Mouse (Mus musculus): ENCODE measurements around the gene Rilpl1. TPM values are rescaled to one million over a fixed set of nuclear protein-coding genes. Genes with fewer than 3 reads are reported as not detected.
"Not testable (repeated sequence)": the region's sequence is repeated elsewhere in the genome, so short reads cannot be mapped to it uniquely, and the experiment has no call there.

Rilpl1 gene
- total RNA-seq (2015; ENCODE audit: low replicate concordance) (not detected in 2 replicates), total RNA-seq (2017; ENCODE audit: low replicate concordance) (1.1 and 1.6 TPM in 2 replicates)

DNA sequence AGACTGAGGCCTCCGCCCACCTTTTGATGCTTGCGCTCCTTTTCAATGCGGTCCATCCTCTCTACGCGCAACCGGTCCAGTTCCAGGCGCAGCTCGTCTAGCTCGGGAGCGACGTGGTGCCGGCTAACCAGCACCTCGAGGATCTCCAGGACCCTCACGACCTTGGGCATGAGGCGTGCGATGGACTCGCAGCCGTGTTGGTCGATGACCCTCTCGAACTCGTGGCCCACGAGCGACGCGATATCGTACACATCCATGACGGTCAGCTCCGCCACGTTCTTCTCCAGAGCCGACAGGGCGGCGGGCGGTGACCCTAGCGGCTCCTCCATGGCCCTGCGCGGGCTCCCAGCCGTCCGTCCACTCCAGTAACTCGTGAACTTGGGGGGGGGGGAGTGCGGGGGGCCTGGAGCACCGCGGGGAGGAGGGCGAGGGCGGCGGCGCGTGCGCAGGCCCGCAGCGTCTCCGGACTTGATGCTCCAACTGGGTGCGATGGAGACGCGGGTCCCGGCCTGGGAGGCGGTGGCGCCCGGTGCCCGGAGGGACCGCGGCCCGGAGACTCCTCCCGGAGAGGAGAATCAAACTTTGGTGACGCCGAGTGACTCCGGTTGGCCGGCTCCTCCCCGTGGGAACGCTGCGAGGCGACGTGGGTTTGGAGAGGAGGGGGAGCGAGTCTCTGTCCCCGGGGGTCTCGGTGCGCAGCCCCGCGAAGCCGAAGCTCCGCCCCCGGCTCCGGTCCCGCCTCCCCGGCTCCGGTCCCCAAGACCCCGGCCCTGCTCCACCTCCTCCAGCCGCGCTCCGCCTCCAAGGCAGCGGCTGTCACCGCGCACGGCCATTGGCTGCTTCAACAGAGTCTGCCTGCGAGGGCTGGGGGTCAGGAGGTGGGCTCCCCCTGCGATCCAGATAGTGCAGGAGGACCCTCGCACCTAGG, at the start of gene Rilpl1:
Rilpl1 (minus strand) TSS at position 737 of the 928 bp plus-strand sequence.
- no peak for ATAC-seq (replicated peaks; ENCODE audit: low FRiP score, poor library complexity, severe bottlenecking)

DNA sequence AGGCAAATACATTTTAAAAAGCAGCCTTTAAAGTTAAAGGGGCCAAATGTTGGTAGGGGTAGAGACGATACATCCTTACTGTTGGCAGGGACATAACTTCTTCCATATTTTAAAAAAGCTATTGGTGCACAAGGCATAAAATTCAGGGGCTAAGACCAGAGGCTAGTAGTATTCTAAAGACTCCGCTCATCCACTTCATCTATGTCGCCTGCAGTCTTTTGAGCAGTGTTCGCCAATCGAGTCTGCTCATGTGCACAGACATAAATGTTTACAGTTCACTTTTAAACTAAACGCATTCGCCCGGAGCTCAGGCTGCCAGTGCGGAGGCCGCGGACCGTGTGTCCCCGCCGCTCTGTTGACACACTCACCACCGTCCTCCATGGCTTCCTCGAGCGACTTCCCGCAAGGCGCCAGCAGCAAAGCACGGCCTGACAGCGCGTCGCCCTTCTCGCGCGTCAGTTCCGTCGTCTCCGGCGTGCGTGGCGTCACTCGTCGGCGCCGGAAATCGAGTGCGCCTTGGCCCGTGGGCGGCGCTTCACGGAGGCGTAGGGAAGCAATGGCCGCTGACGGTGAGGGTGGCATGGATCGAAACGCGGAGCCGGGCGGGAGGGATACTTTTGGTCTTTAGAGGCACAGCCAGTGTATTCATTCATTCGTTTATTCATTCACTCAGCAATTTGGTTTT, 47.6 kb upstream of the Rilpl1 start, which contains the start of the genes Eif2b1 and Gtf2h3:
Eif2b1 (minus strand) TSS at position 499 of the 685 bp plus-strand sequence.
Gtf2h3 (plus strand) TSS at position 508 of the 685 bp plus-strand sequence.
- peak; percentile 98 for ATAC-seq (replicated peaks; ENCODE audit: low FRiP score, poor library complexity, severe bottlenecking)

DNA sequence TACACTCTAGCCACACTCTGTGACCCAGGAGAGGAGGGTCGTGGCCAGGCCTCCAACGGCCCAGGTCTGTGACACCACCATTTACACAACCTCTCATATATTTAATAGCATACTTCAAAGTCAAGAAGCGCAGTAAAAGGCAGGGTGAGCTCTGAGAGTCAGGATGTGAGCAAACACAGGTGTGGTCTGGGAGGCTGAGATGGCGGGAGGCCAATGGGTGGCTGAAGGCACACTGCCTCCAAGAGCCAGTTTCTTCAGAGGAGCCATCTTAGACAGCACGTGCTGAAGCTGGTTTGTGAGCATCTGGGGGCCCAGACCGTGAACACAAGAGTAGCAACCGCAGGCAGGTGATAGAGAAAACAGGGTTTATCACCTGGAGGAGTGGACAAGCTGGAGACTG, 44.3 kb upstream of the Rilpl1 start:
- ATAC-seq (replicated peaks; ENCODE audit: low FRiP score, poor library complexity, severe bottlenecking): no peak

DNA sequence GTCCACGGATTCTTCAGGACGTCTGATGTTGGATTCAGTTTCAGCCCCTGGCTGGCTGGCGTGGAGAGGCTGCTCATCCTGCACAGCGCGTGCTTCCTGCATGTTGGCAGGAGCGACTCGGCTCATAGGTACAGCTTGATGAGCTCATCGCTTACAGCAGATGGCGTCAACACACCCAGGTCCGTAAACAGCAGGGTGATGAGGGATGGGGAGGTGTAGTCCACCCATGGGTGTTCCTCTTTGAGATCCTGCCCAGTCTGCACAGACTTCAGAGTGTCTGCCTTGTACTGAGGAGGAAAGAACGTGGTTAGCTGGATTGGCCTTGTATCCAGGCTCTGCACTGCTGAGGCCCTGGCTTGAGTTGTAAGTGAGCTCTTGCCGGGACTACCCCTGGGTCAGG, 39.9 kb upstream of the Rilpl1 start:
- no peak for ATAC-seq (replicated peaks; ENCODE audit: low FRiP score, poor library complexity, severe bottlenecking)

DNA sequence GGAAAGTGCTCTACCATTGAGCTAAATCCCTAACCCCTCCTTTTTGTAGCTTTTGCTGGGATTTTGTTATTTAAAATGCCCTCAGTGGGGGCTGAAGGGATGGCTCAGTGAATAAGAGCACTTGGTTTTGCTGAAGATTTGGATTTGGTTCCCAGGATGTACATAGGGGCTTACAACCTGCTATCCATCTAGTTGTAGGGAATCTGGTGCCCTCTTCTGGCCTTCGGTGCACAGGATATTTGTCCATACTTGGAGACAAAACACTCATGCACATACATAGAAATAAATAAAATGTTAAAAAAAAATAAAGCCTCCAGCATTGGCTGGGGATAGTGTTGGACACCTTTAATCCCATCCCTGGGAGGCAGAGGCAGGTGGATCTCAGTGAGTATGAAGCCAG, 24.0 kb upstream of the Rilpl1 start:
- no peak for ATAC-seq (replicated peaks; ENCODE audit: low FRiP score, poor library complexity, severe bottlenecking)

DNA sequence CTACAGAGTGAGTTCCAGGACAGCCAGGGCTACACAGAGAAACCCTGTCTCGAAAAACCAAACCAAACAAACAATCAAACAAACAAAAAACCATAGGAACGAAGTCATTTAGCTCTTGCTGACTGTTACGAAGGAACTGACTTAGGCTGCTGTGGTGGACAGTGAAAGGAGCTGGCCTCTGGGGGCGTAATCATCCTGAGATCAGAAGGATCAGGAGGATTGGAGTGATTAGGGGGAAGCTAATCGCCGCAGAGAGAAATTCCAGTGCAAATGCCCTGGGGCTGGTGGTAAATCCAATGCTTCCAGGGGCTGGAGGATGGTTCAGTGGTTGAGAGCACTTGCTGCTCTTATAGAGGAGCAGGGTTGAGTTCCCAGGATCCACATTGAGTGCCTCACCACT, 22.4 kb upstream of the Rilpl1 start:
- no peak for ATAC-seq (replicated peaks; ENCODE audit: low FRiP score, poor library complexity, severe bottlenecking)

DNA sequence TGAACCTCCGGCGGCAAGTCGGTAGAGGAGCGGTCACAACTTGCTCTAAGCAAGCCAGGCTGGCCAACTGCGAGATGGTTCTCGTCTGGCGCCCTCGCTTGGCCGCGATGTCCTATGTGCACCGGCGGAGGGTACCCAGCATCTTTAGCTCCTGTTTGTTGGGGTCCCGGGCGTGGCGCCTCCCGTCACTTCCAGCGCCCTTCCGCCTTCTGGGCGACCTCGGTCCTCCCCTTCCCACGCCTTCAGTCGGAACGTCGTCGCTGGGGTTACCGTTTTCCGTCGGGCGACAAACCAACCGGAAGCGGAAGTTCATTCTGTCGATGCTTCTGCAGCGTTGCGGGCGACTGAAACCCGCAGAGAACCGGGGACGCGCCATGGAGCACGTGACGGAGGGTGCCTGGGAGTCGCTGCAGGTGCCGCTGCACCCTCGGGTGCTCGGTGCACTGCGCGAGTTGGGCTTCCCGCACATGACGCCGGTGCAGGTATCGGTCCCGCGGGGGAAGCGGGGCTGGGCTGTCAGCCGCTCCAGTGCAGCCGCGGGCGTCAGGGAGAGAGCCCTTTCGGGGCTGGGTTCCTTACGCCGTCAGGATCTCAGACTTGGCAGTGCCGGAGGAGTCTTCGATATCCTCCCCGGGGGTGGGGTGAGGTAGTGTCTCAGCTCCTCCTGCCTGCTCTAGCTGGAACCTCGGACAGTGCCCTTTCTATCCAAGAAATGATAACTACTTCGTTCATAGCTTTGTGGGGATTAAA, 21.5 kb upstream of the Rilpl1 start, which contains the start of gene Ddx55:
Ddx55 (plus strand) TSS at position 307 of the 750 bp plus-strand sequence.
- peak; percentile 94 for ATAC-seq (replicated peaks; ENCODE audit: low FRiP score, poor library complexity, severe bottlenecking)

DNA sequence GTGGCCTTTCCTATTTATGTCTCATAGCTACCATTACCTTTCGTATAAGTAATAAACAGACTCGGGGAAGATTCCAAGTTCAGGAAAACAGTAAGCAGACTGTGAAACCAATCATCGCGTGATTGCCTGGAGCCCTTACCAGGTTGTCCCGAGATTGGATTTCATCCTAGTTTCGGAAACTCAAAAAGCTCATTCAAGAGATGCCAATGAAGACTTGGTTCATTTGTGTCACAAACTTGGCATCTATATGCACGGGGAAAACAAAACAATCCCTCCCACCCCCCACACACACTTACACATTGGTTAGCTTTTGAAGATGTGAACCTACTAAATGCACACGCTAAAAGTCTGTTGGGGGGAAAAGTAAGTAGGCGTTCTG, 20.9 kb upstream of the Rilpl1 start:
- no peak for ATAC-seq (replicated peaks; ENCODE audit: low FRiP score, poor library complexity, severe bottlenecking)

DNA sequence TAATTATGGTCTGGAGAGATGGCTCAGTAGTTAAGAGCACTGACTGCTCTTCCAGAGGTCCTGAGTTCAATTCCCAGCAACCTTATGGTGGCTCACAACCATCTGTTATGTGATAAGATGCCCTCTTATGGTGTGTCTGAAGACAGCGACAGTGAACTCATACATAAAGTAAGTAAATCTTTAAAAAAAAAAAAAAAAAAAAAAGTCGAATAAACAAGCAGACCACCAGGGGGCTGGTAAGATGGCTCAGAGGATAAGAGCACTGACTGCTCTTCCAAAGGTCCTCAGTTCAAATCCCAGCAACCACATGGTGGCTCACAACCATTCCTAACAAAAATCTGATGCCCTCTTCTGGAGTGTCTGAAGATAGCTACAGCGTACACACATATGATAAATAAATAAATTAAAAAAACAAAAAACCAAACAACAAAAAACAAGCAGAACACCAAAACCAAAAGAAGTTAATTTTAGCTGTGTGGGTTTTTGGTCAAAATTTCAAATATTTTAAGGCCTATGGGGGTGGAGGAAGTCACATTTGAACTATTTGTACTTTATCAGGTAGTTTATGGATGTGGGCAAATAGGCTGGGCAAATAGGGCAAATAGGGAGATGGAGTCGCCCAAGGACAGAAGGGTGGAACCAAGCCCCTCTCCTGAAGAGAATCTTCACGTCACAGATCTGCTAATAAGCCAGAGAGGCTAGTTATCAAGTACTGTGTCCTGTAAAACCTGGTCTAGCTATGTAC, 20.3 kb upstream of the Rilpl1 start:
- not testable (repeated sequence) for ATAC-seq (replicated peaks; ENCODE audit: low FRiP score, poor library complexity, severe bottlenecking)

DNA sequence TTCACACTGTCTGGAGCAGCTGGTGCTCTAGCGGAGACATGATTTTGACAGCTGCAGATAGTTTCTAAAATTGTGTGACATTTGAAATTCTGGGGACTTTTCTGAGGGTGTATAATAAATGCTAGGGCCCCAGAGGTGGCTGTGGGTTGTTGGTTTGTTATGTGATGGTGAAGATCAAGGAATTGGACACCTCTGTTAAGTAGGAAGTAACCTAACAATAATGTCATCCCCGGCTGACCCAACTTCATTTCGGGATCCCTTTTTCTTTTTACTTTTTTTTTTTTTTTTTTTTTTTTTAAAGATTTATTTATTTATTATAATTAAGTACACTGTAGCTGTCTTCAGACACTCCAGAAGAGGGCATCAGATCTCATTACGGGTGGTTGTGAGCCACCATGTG, 19.5 kb upstream of the Rilpl1 start:
- not testable (repeated sequence) for ATAC-seq (replicated peaks; ENCODE audit: low FRiP score, poor library complexity, severe bottlenecking)

DNA sequence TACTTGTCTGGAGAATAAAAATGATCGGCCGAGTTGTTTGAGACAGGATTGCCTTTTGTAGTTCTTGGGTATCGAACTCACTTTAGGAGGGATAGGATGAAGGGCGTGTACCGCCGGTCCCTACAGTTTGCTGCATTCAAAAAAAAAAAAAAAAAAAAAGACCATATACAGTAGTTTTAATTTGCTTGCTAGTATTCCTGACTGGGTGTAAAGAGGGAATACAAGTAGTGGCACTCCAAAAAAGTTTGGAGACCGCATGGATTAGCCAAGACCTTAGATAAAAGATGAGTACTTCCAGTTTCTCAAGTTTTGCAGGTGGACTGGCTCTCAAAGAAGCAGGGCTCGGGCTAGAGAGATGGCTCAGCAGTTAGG, 10.4 kb upstream of the Rilpl1 start:
- ATAC-seq (replicated peaks; ENCODE audit: low FRiP score, poor library complexity, severe bottlenecking): no peak

DNA sequence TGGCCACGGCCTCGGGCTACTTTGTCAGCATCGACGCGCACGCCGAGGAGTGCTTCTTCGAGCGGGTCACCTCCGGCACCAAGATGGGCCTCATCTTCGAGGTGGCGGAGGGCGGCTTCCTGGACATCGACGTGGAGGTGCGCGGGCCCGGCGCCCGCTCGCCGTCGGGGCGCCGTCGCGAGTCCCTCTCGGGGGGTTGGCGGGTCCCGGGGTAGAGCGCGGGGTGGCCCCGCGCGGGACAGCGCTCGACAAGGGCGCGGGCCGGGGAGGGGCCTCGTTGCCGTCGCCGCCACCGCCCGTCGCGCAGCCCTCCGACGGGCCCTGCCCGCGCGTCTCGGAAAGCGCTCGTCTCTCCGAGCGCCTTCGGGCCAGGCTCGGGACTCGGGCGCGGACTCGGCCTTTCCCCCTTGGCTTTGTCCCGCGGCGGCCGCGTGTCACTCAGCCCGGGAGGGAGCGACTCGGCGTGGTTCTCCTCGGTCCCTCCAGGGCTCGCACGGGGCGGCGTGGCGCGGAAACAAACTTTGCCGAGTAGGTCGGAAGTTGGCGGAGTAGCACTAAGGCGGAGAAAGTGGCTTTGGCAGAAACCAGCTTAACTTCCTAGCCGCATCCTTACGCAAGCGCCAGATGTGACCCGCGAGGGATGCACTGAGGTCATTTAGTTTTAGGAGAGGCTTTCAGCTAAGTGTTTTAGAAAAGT, 9.9 kb upstream of the Rilpl1 start:
- ATAC-seq (replicated peaks; ENCODE audit: low FRiP score, poor library complexity, severe bottlenecking): peak; percentile 68

DNA sequence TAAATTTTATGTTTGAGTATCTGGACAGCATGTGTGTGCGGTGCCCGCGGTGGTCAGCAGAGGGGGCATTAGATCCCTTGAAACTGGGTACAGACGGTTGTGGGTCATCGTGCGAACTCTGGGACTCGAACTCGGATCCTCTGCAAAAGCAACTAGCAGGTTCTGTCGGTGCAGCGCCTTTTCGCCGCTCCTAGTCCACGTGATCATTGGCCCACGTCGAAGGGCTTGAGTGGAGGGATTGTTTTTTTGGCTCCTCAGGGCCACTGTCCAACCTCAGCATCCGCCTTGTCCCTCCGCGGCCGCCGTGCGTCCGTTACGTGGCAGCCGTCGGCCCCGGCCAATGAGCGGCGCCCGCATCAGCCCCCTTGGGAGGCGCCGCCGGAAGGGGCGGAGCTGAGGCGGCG, 9.2 kb upstream of the Rilpl1 start, which contains the start of gene Tmed2:
Tmed2 (plus strand) TSS at position 313 of the 404 bp plus-strand sequence.
- ATAC-seq (replicated peaks; ENCODE audit: low FRiP score, poor library complexity, severe bottlenecking): peak; percentile 97

DNA sequence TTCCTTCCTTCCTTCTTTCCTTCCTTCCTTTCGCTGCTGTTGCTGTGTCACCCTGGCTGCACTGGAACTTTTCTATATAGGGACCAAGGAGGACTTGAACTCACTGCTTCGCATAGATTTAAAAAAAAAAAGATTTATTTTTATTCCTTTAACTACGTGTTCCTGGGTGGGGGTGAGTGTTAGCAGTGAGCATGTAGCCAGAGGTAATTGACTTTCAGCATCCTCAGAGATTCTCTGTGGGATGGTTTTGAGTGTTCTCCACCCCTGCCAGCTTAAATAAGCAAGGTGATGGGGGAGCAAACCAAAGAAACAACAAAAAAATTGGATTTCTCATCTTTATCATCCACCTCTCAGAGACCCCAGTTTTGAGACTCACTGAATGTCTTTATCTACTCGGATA, 8.7 kb upstream of the Rilpl1 start:
- ATAC-seq (replicated peaks; ENCODE audit: low FRiP score, poor library complexity, severe bottlenecking): no peak

DNA sequence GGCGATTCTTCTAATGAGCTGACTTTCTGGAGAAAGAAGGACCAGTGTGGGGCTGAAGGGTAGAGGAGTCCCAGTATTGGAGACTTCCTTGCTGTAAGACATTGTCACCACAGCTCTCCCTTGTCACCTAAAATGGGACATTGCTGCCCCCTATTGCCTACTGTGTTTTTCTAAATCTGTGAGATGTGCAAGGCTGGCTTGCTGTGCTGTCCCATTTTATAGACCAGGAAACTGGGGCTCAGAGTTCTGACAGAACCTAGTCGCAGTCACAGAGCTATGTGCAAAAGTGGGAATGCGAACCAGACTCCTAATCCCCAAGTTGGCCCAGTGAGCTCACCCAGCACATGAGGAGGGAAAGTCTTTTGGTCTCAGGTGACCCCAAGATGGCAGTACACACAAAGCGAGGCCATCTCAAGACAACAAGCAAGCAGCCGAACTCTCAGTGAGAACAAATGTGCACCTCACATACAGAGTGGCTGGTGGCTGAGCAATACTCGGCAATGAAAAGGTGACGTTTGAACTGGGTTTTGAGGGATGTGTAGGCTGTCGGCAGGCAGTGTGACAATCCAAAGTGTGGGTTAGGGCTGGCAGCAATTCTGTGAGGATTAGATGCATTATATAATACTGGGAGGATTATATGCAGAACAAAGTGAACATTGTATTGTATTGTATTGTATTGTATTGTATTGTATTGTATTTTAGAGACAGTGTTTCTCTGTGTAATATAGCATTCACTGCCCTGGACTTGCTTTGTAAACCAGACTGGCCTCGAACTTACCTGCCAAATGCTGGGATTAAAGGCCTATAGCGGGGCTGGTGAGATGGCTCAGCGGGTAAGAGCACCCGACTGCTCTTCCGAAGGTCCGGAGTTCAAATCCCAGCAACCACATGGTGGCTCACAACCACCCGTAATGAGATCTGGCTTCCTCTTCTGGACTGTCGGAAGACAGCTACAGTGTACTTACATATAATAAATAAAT, 7.9 kb upstream of the Rilpl1 start:
- no peak for ATAC-seq (replicated peaks; ENCODE audit: low FRiP score, poor library complexity, severe bottlenecking)

DNA sequence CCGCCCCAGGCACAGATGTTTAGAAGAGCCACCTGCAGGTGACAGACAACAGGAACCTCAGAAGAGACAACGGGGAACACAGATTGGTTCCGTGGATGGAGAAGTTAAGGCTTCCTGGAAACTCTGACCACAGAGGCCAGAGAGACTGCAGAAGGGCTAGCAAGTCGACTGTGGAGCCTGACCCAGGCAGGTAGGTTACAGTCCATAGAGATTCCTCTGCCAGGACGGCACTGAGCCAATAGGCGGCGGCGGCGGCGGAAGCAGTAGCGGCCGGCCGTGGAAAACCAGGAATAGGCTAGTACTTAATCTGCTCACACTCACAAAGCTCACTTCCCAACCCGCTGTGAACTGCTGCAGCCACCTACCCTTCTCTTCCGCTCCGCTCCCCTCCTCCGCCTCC, 5.6 kb upstream of the Rilpl1 start:
- ATAC-seq (replicated peaks; ENCODE audit: low FRiP score, poor library complexity, severe bottlenecking): no peak

DNA sequence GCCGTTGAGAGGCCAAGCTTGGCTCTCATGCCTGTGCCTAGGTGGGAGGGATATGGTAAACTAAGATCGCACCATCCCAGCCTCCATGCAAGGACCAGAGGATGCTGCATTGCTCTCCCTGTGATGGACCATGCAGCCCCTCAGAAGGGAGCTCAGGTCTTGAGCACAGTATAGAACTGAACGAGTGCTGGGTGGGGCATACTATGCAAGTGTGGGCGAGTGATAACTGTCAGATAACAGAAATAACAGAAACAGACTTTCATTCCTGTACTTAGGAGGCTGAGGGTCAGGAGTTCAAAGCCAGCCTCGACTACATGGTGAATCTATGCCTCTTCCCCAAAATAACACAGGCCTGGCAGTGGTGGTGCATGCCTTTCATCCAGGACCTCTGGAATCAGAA, 3.8 kb upstream of the Rilpl1 start:
- no peak for ATAC-seq (replicated peaks; ENCODE audit: low FRiP score, poor library complexity, severe bottlenecking)

DNA sequence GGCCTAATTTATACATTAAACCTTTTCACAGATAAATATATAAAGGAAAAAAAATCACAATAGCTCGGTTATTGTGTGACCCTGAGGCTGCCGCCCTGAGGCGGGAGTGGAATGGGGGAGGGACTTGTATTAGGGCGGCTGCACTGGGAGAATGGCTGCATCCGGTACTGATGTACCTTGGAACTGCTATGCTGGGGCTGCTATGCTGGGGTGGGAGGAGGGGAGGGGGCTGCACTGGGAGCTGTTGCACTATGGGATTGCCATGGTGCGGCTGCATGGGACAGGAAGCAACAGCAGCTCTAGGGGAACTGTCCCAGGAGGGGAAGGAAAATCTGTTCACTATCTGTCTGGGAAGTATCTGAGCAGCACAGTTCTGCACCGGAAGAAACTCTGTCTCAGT, 1.3 kb upstream of the Rilpl1 start:
- no peak for ATAC-seq (replicated peaks; ENCODE audit: low FRiP score, poor library complexity, severe bottlenecking)
